Mouse (Mus musculus) heart, adult 18-20 months (tissue): Measurements from ENCODE around the gene Daam2. TPM values are rescaled to one million over a fixed set of nuclear protein-coding genes. Genes with fewer than 3 reads are reported as not detected.

ENCODE experiments used
- DNase-seq, 2 experiments: peaks; one replicate each; pipeline ENCODE4 v3.0.0; 2021 to 2022; ENCODE audit warnings: mixed read lengths in 1 of 2
- long read RNA-seq, 2 experiments: library from polyadenylated mRNA; stranded (forward); transcript quantifications; one replicate each; pipeline ENCODE4 v2.0.0; 2021
- total RNA-seq, 2 experiments: library from RNA; stranded (reverse); gene quantifications; 2 replicates each; pipeline ENCODE4 v1.2.3; 2021

Gene Daam2
- total RNA-seq, result 1 to 10 TPM; 5.9 to 7.2 TPM
- long read RNA-seq, experiment 1, partial matches to known transcripts, result 1 of 3 reads
- long read RNA-seq, experiment 1, other reads (novel, unspliced or antisense), result 2 of 3 reads
- long read RNA-seq, experiment 2, partial matches to known transcripts, result 2 of 3 reads
- long read RNA-seq, experiment 2, other reads (novel, unspliced or antisense), result 1 of 3 reads

GRCm38 (mm10) chr17:49563830-49564470, at the start of gene Daam2:
Daam2 (minus strand) TSS chr17:49564343.
- peak; percentile 86 to 87 for DNase-seq

- no peak for DNase-seq
These were observed 46.2 kb upstream of the Daam2 start for GRCm38 (mm10) chr17:49610296-49610695.

- DNase-seq, result no peak
These were observed 43.3 kb upstream of the Daam2 start for GRCm38 (mm10) chr17:49607351-49608027.

- no peak for DNase-seq
These were observed 41.3 kb upstream of the Daam2 start for GRCm38 (mm10) chr17:49605397-49605796.

- no peak for DNase-seq
These were observed 25.9 kb upstream of the Daam2 start for GRCm38 (mm10) chr17:49590051-49590450.

GRCm38 (mm10) chr17:49582471-49582870, 18.3 kb upstream of the Daam2 start:
- DNase-seq, result no peak

GRCm38 (mm10) chr17:49577321-49577720, 13.2 kb upstream of the Daam2 start:
- no peak for DNase-seq

GRCm38 (mm10) chr17:49568717-49569116, 4.6 kb upstream of the Daam2 start:
- no peak for DNase-seq

GRCm38 (mm10) chr17:49564489-49564888, 346 bp upstream of the Daam2 start:
- no peak for DNase-seq

GRCm38 (mm10) chr17:49563416-49563780, 745 bp downstream of the Daam2 start:
- peak in 1 of 2 experiments; percentile 8 for DNase-seq

GRCm38 (mm10) chr17:49562701-49563415, 1.3 kb downstream of the Daam2 start:
- no peak for DNase-seq

- no peak for DNase-seq
These were observed 2.2 kb downstream of the Daam2 start for GRCm38 (mm10) chr17:49561985-49562384.

GRCm38 (mm10) chr17:49559786-49560289, 4.3 kb downstream of the Daam2 start:
- no peak for DNase-seq

GRCm38 (mm10) chr17:49556169-49556568, 8.0 kb downstream of the Daam2 start:
- no peak for DNase-seq

- no peak for DNase-seq
These were observed 12.2 kb downstream of the Daam2 start for GRCm38 (mm10) chr17:49551991-49552390.

GRCm38 (mm10) chr17:49551465-49551864, 12.7 kb downstream of the Daam2 start:
- DNase-seq, result no peak

GRCm38 (mm10) chr17:49545997-49546396, 18.1 kb downstream of the Daam2 start:
- no peak for DNase-seq

GRCm38 (mm10) chr17:49545424-49545823, 18.7 kb downstream of the Daam2 start:
- DNase-seq, result no peak

- DNase-seq, result no peak
These were observed 19.6 kb downstream of the Daam2 start for GRCm38 (mm10) chr17:49544561-49544960.

- no peak for DNase-seq
These were observed 23.4 kb downstream of the Daam2 start for GRCm38 (mm10) chr17:49540706-49541105.

GRCm38 (mm10) chr17:49539204-49539603, 24.9 kb downstream of the Daam2 start:
- peak in 1 of 2 experiments; percentile 18 for DNase-seq

GRCm38 (mm10) chr17:49535580-49535979, 28.6 kb downstream of the Daam2 start:
- no peak for DNase-seq

- peak; percentile 37 to 63 for DNase-seq
These were observed 29.9 kb downstream of the Daam2 start for GRCm38 (mm10) chr17:49534267-49534719.
